17 mouse cellular contexts compared by ENCODE assay signal in genomic region chr10:17178627-17179026, GRCm38 (mm10).
DNase-seq lines count a peak whose midpoint lies in the region; ATAC-seq and TF ChIP-seq lines count a peak whose summit lies in the region.
"Had no signal": no experiment of that assay in that cellular context is flagged by ENCODE, and none has a peak within 500 bp of the region (broad histone marks: within the 10 kb centered on the region; RNA-seq: fewer than 3 reads in every experiment).

No protein-coding gene starts in this region.

- H3K9me3 ChIP-seq in midbrain, embryonic 14.5 days (ENCODE audit: control insufficient read depth, low read length) = no peaks in the 10 kb centered on the region
- H3K9me3 ChIP-seq in midbrain, embryonic 15.5 days = no peaks in the 10 kb centered on the region
- H3K9me3 ChIP-seq in forebrain, embryonic 16.5 days (ENCODE audit: control insufficient read depth, low read length) = no peaks in the 10 kb centered on the region
- H3K9me3 ChIP-seq: heart, embryonic 13.5 days had no signal

- no peak for TF ChIP-seq CTCF in brain, embryonic 14.5 days (IDR thresholded peaks at IDR 0.05; ENCODE audit: borderline replicate concordance, extremely low read depth, insufficient read depth, insufficient read length)
- no peak for TF ChIP-seq CTCF in gastrocnemius, adult 2 months (IDR thresholded peaks at IDR 0.05)

- no peak for TF ChIP-seq POLR2A in brain, embryonic 14.5 days (IDR thresholded peaks at IDR 0.05; ENCODE audit: borderline replicate concordance, extremely low read depth, insufficient read depth, insufficient read length, poor library complexity, severe bottlenecking)

- no peaks in the 10 kb centered on the region for H3K4me1 ChIP-seq in midbrain, embryonic 14.5 days (ENCODE audit: control insufficient read depth, insufficient read depth, low read length)
- H3K4me1 ChIP-seq in midbrain, embryonic 15.5 days = no peaks in the 10 kb centered on the region
- no peaks in the 10 kb centered on the region for H3K4me1 ChIP-seq in forebrain, embryonic 16.5 days (replicated peaks; ENCODE audit: control insufficient read depth, insufficient read depth, low read length)
- H3K4me1 ChIP-seq: heart, embryonic 13.5 days had no signal

- H3K36me3 ChIP-seq in midbrain, embryonic 14.5 days (ENCODE audit: control insufficient read depth, insufficient read depth, low read length) = no peaks in the 10 kb centered on the region
- no peaks in the 10 kb centered on the region for H3K36me3 ChIP-seq in midbrain, embryonic 15.5 days (replicated peaks)
- H3K36me3 ChIP-seq in forebrain, embryonic 16.5 days (ENCODE audit: control insufficient read depth, insufficient read depth) = no peaks in the 10 kb centered on the region
- H3K36me3 ChIP-seq: heart, embryonic 13.5 days had no signal

- peak; percentile 45 for DNase-seq in midbrain, embryonic 14.5 days
- DNase-seq in brain, embryonic 14.5 days (ENCODE audit: low read depth) = peak; percentile 78
- DNase-seq in gastrocnemius, adult 2 months = no peak
- DNase-seq in kidney, postnatal 36 days = no peak
- no peak for DNase-seq in cerebellum, postnatal 4 days (ENCODE audit: low spot score in 2 of 2)
- DNase-seq: gastrocnemius, postnatal 36 days; heart, postnatal 4 days; kidney, adult 18-20 months; kidney, postnatal 14 days; layer of hippocampus, adult 9-11 months; liver; lung, adult 18-20 months; lung, postnatal 4 days had no signal

- H3K4me3 ChIP-seq in midbrain, embryonic 14.5 days (replicated peaks; ENCODE audit: low read depth, low read length) = no peak overlapping the region
- no peak overlapping the region for H3K4me3 ChIP-seq in midbrain, embryonic 15.5 days
- no peak overlapping the region for H3K4me3 ChIP-seq in forebrain, embryonic 16.5 days (replicated peaks; ENCODE audit: low read length)
- H3K4me3 ChIP-seq in gastrocnemius, adult 2 months = no peak overlapping the region
- H3K4me3 ChIP-seq: heart, embryonic 13.5 days had no signal

- intact Hi-C loops in gastrocnemius, adult 2 months (cut with DNase I) = no loop called here

- H3K9ac ChIP-seq in midbrain, embryonic 14.5 days (replicated peaks; ENCODE audit: low read length) = no peak overlapping the region
- H3K9ac ChIP-seq in midbrain, embryonic 15.5 days = no peak overlapping the region
- H3K9ac ChIP-seq in forebrain, embryonic 16.5 days (replicated peaks; ENCODE audit: low read depth, low read length) = no peak overlapping the region
- H3K9ac ChIP-seq: heart, embryonic 13.5 days had no signal

- H3K4me2 ChIP-seq in midbrain, embryonic 14.5 days (ENCODE audit: low read length) = no peak overlapping the region
- no peak overlapping the region for H3K4me2 ChIP-seq in midbrain, embryonic 15.5 days
- H3K4me2 ChIP-seq in forebrain, embryonic 16.5 days (ENCODE audit: low read length) = no peak overlapping the region
- H3K4me2 ChIP-seq: heart, embryonic 13.5 days had no signal

- no peaks in the 10 kb centered on the region for H3K27me3 ChIP-seq in midbrain, embryonic 14.5 days (ENCODE audit: control insufficient read depth, insufficient read depth, low read length)
- no peaks in the 10 kb centered on the region for H3K27me3 ChIP-seq in midbrain, embryonic 15.5 days (replicated peaks)
- H3K27me3 ChIP-seq in forebrain, embryonic 16.5 days (replicated peaks; ENCODE audit: control insufficient read depth, insufficient read depth, low read length) = no peaks in the 10 kb centered on the region
- H3K27me3 ChIP-seq: heart, embryonic 13.5 days had no signal

- ATAC-seq in midbrain, embryonic 14.5 days (ENCODE audit: low FRiP score, low TSS enrichment) = no peak
- no peak for ATAC-seq in midbrain, embryonic 15.5 days (replicated peaks)
- ATAC-seq in forebrain, embryonic 16.5 days = 0 out of 2 replicates have a peak, but pooled peaks have one; percentile 55
- ATAC-seq: CD4-positive, CD25-positive, alpha-beta regulatory T cell, adult 4 months had no signal

- no peak overlapping the region for H3K27ac ChIP-seq in midbrain, embryonic 14.5 days (replicated peaks; ENCODE audit: low read depth, low read length)
- no peak overlapping the region for H3K27ac ChIP-seq in midbrain, embryonic 15.5 days
- no peak overlapping the region for H3K27ac ChIP-seq in forebrain, embryonic 16.5 days (ENCODE audit: low read length)
- H3K27ac ChIP-seq in gastrocnemius, adult 2 months = no peak overlapping the region
- H3K27ac ChIP-seq: heart, embryonic 13.5 days had no signal

Comparison
In these comparisons a context has a peak if more than half of its experiments do, and no peak if none do; other contexts are left out.
1. DNase-seq: peak in midbrain, embryonic 14.5 days (single experiment) and brain, embryonic 14.5 days (single experiment); none in gastrocnemius, adult 2 months (single experiment), kidney, postnatal 36 days (0 of 2) and cerebellum, postnatal 4 days (0 of 2).